In genomic region chr1:132191093-132191785, GRCm38 (mm10) we compare ENCODE assay signal across 8 mouse cellular contexts. TPM values are rescaled to one million over a fixed set of nuclear protein-coding genes. Genes with fewer than 3 reads are reported as not detected.
DNase-seq lines count a peak whose midpoint lies in the region; ATAC-seq and TF ChIP-seq lines count a peak whose summit lies in the region.

Lemd1 (plus strand) TSS chr1:132191431.
AC124108.1 (plus strand) TSS chr1:132191457.

- no peaks in the 10 kb centered on the region for H3K36me3 ChIP-seq in heart, embryonic 16.5 days (ENCODE audit: control insufficient read depth, insufficient read depth)
- no peaks in the 10 kb centered on the region for H3K36me3 ChIP-seq in ES-E14 (ENCODE audit: control insufficient read depth, insufficient read depth, low read length, poor library complexity, severe bottlenecking)
- no peaks in the 10 kb centered on the region for H3K36me3 ChIP-seq in forebrain, embryonic 11.5 days (ENCODE audit: control insufficient read depth, insufficient read depth, low read length)
- no peaks in the 10 kb centered on the region for H3K36me3 ChIP-seq in liver, embryonic 14.5 days (replicated peaks; ENCODE audit: control insufficient read depth, insufficient read depth, low read depth)

- peaks cover 87% of the 10 kb centered on the region for H3K27me3 ChIP-seq in heart, embryonic 16.5 days (ENCODE audit: control insufficient read depth, insufficient read depth, low read length)
- no peaks in the 10 kb centered on the region; the same call in 1 of the 2 replicates for H3K27me3 ChIP-seq in forebrain, embryonic 11.5 days (ENCODE audit: control insufficient read depth, insufficient read depth, low read length)
- peaks cover 57% of the 10 kb centered on the region for H3K27me3 ChIP-seq in liver, embryonic 14.5 days (ENCODE audit: control insufficient read depth, insufficient read depth, low read length)

- peak within 1 kb of the TSS; percentile 54 for H3K4me3 ChIP-seq in heart, embryonic 16.5 days (ENCODE audit: low read length)
- peak within 1 kb of the TSS; percentile 63 to 95 for H3K4me3 ChIP-seq in ES-E14 (ENCODE audit: insufficient read depth in 1 of 2, low read depth in 1 of 2, low read length in 2 of 2, poor library complexity in 1 of 2, severe bottlenecking in 1 of 2)
- H3K4me3 ChIP-seq in forebrain, embryonic 11.5 days (ENCODE audit: low read depth, low read length): peak within 1 kb of the TSS; percentile 64
- peak within 1 kb of the TSS; percentile 24 to 47; a peak in 3 of 4 replicates for H3K4me3 ChIP-seq in liver, embryonic 14.5 days (ENCODE audit: insufficient read depth in 1 of 2, low read depth in 2 of 2, low read length in 2 of 2)

- in situ Hi-C loops in ES-E14 (cut with MboI; ENCODE audit: low sequenced_read_pairs in 2 of 2, unreplicated experiment in 2 of 2): no loop called here

- H3K9ac ChIP-seq in heart, embryonic 16.5 days (ENCODE audit: low read length): peak within 1 kb of the TSS; percentile 31
- H3K9ac ChIP-seq in ES-E14 (ENCODE audit: insufficient read depth, low read depth, low read length, poor library complexity, severe bottlenecking): peak within 1 kb of the TSS; percentile 89
- H3K9ac ChIP-seq in forebrain, embryonic 11.5 days (ENCODE audit: low read length): peak within 1 kb of the TSS; percentile 99
- no peak within 1 kb of the TSS for H3K9ac ChIP-seq in liver, embryonic 14.5 days (replicated peaks)

- WGBS in heart, embryonic 16.5 days: under 1% methylated on average over 34 of the region's 34 CpGs
- WGBS in forebrain, embryonic 11.5 days: 0% methylated on average over 34 of the region's 34 CpGs
- 2% methylated on average over 34 of the region's 34 CpGs for WGBS in liver, embryonic 14.5 days (ENCODE audit: insufficient replicate concordance)

- no peak for ATAC-seq in heart, embryonic 16.5 days (replicated peaks; ENCODE audit: extremely low read depth, insufficient read depth, low FRiP score)
- ATAC-seq in forebrain, embryonic 11.5 days (replicated peaks; ENCODE audit: low FRiP score): 0 out of 2 replicates have a peak, but pooled peaks have one; percentile 5
- ATAC-seq in liver, embryonic 14.5 days (ENCODE audit: insufficient read depth): no peak
- no peak for ATAC-seq in monocyte, adult 5-6 weeks (replicated peaks; ENCODE audit: insufficient number of reproducible peaks, low FRiP score, low TSS enrichment, poor library complexity, severe bottlenecking)

- DNase-seq in heart, postnatal 10 days: no peak
- no peak for DNase-seq in ES-E14 (ENCODE audit: low read depth, low spot score)
- DNase-seq in forebrain, embryonic 11.5 days (ENCODE audit: low spot score): peak; percentile 72
- DNase-seq in liver, embryonic 14.5 days (ENCODE audit: low read depth in 3 of 3, low spot score in 3 of 3): no peak
- DNase-seq in adrenal gland, adult 18-20 months (ENCODE audit: low spot score in 2 of 2): no peak
- DNase-seq in spleen, postnatal 10 days (ENCODE audit: low spot score in 2 of 2): no peak

- H3K4me2 ChIP-seq in heart, embryonic 16.5 days (ENCODE audit: low read depth, low read length): peak within 1 kb of the TSS; percentile 96
- peak within 1 kb of the TSS; percentile 66 for H3K4me2 ChIP-seq in forebrain, embryonic 11.5 days (ENCODE audit: low read depth, low read length, severe bottlenecking)
- H3K4me2 ChIP-seq in liver, embryonic 14.5 days (ENCODE audit: low read depth): peak within 1 kb of the TSS; percentile 60

- no peak within 1 kb of the TSS for H3K27ac ChIP-seq in heart, embryonic 16.5 days (ENCODE audit: low read length)
- H3K27ac ChIP-seq in ES-E14 (ENCODE audit: insufficient read depth, low read depth, low read length, poor library complexity, severe bottlenecking): peak within 1 kb of the TSS; percentile 35; the same call in 1 of the 2 replicates
- peak within 1 kb of the TSS; percentile 98 for H3K27ac ChIP-seq in forebrain, embryonic 11.5 days (ENCODE audit: low read depth, low read length)
- H3K27ac ChIP-seq in liver, embryonic 14.5 days: no peak within 1 kb of the TSS

- no peak for TF ChIP-seq EP300 in liver, embryonic 14.5 days (IDR thresholded peaks at IDR 0.05; ENCODE audit: low read depth)

- H3K9me3 ChIP-seq in heart, embryonic 16.5 days (replicated peaks; ENCODE audit: control insufficient read depth, low read length): no peaks in the 10 kb centered on the region
- H3K9me3 ChIP-seq in ES-E14 (ENCODE audit: control insufficient read depth, insufficient read depth, low read depth, low read length): no peaks in the 10 kb centered on the region
- H3K9me3 ChIP-seq in forebrain, embryonic 11.5 days (ENCODE audit: control insufficient read depth, low read length): no peaks in the 10 kb centered on the region
- H3K9me3 ChIP-seq in liver, embryonic 14.5 days (ENCODE audit: control insufficient read depth, low read length): no peaks in the 10 kb centered on the region

- H3K4me1 ChIP-seq in heart, embryonic 16.5 days (ENCODE audit: control insufficient read depth, insufficient read depth, low read length): peaks cover 11% of the 10 kb centered on the region
- H3K4me1 ChIP-seq in ES-E14 (ENCODE audit: control insufficient read depth in 2 of 2, insufficient read depth in 2 of 2, low read length in 2 of 2, poor library complexity in 1 of 2): peaks cover 18 to 26% of the 10 kb centered on the region in 2 experiments
- peaks cover 42% of the 10 kb centered on the region for H3K4me1 ChIP-seq in forebrain, embryonic 11.5 days (replicated peaks; ENCODE audit: control insufficient read depth, insufficient read depth, low read length)
- H3K4me1 ChIP-seq in liver, embryonic 14.5 days (replicated peaks; ENCODE audit: control insufficient read depth in 2 of 2, insufficient read depth in 2 of 2, low read length in 1 of 2): no peaks in the 10 kb centered on the region

- TF ChIP-seq CTCF in liver, embryonic 14.5 days (IDR thresholded peaks at IDR 0.05; ENCODE audit: low read depth): no peak

- intact Hi-C loops in heart, postnatal 10 days (cut with DNase I): no loop called here

TF ChIP-seq in ES-E14, 5 proteins besides CTCF, POLR2A, EP300 and RAD21:
- TF ChIP-seq ZNF384 (IDR thresholded peaks at IDR 0.05; ENCODE audit: low read depth, low read length): no peak
- no peak for TF ChIP-seq MAFK (IDR thresholded peaks at IDR 0.05; ENCODE audit: insufficient read depth, low read depth, low read length)
- no peak for TF ChIP-seq CHD2 (IDR thresholded peaks at IDR 0.05; ENCODE audit: low read depth, low read length)
- no peak for TF ChIP-seq ZC3H11A (IDR thresholded peaks at IDR 0.05; ENCODE audit: borderline replicate concordance, low read depth, low read length)
- TF ChIP-seq HCFC1 (IDR thresholded peaks at IDR 0.05; ENCODE audit: borderline replicate concordance, insufficient read depth, low read length): no peak

RNA-seq across cellular contexts. Expression of gene Lemd1, which starts in this region (rescaled TPM):
- not detected in 2 replicates for polyA plus RNA-seq in heart, embryonic 16.5 days (2015; fragmentation: Nextera tagmentation; extraction: Ambion mirVana)
- not detected for total RNA-seq in heart, postnatal 10 days (2021)
- total RNA-seq in ES-E14 (2012; rRNA removed): 3.9 and 4.3 TPM in 2 replicates
- polyA plus RNA-seq in forebrain, embryonic 11.5 days (2014; fragmentation: Nextera tagmentation; extraction: Ambion mirVana): 8.1 and 12.1 TPM in 2 replicates
- not detected in 2 replicates for polyA plus RNA-seq in liver, embryonic 14.5 days (2012; rRNA removed)
- polyA plus RNA-seq in liver, embryonic 14.5 days (2014; fragmentation: Nextera tagmentation; extraction: Ambion mirVana): not detected in 2 replicates
- 1.8 TPM in 1 of 3 replicates, not detected in the others for total RNA-seq in monocyte, adult 5-6 weeks (2017)
- total RNA-seq in adrenal gland, adult 18-20 months (2021): under 1 TPM in 1 of 2 experiments, not detected in 1; 0.43 TPM

RNA-seq across cellular contexts. Expression of gene AC124108.1, which starts in this region (rescaled TPM):
- polyA plus RNA-seq in heart, embryonic 16.5 days (2015; fragmentation: Nextera tagmentation; extraction: Ambion mirVana): 0.04 TPM in 1 of 2 replicates, not detected in the other
- not detected for total RNA-seq in heart, postnatal 10 days (2021)
- total RNA-seq in ES-E14 (2012; rRNA removed): 5.0 and 6.5 TPM in 2 replicates
- polyA plus RNA-seq in forebrain, embryonic 11.5 days (2014; fragmentation: Nextera tagmentation; extraction: Ambion mirVana): 4.7 and 5.6 TPM in 2 replicates
- polyA plus RNA-seq in liver, embryonic 14.5 days (2012; rRNA removed): 0.02 TPM in 1 of 2 replicates, not detected in the other
- not detected in 2 replicates for polyA plus RNA-seq in liver, embryonic 14.5 days (2014; fragmentation: Nextera tagmentation; extraction: Ambion mirVana)
- not detected in 3 replicates for total RNA-seq in monocyte, adult 5-6 weeks (2017)
- total RNA-seq in adrenal gland, adult 18-20 months (2021): not detected

Comparison
In these comparisons a context has a peak if more than half of its experiments do, and no peak if none do; other contexts are left out.
1. H3K27ac ChIP-seq: peak in ES-E14 (single experiment) and forebrain, embryonic 11.5 days (single experiment); none in heart, embryonic 16.5 days (single experiment) and liver, embryonic 14.5 days (single experiment).
2. Peak in every context shown above with its lines, with median percentiles within 50 percentile points of each other: H3K4me2 ChIP-seq and H3K4me3 ChIP-seq.